Mouse (Mus musculus) hindbrain, embryonic 14.5 days (tissue): ENCODE measurements around the gene Dact1. TPM values are rescaled to one million over a fixed set of nuclear protein-coding genes. Genes with fewer than 3 reads are reported as not detected.

Experiments used
- ATAC-seq: fragments of 200-750 bp; cut with Nextera tagmentation; 2 replicates; pipeline ENCODE4 v1.8.0; 2017; ENCODE audit warnings: moderate number of reproducible peaks, mild to moderate bottlenecking, moderate TSS enrichment, moderate library complexity; ENCODE audit not compliant: low FRiP score
- DNase-seq: peaks from one replicate; pipeline ENCODE4 v3.0.0-alpha.2; 2015; ENCODE audit warnings: low spot score
- H3K27ac ChIP-seq: fragments of 300-500 bp; sonication (generic); 2 replicates; pipeline ENCODE4 v1.5.1; 2014; ENCODE audit warnings: mild to moderate bottlenecking, moderate library complexity
- H3K27me3 ChIP-seq: fragments of 300-500 bp; sonication (generic); 2 replicates; pipeline ENCODE4 v1.6.1; 2014; ENCODE audit warnings: mild to moderate bottlenecking, low read length, mixed read lengths; ENCODE audit not compliant: control insufficient read depth, insufficient read depth
- H3K36me3 ChIP-seq: fragments of 300-500 bp; sonication (generic); replicated peaks from 2 replicates; pipeline ENCODE4 v1.6.1; 2014; ENCODE audit not compliant: control insufficient read depth, insufficient read depth
- H3K4me1 ChIP-seq: fragments of 300-500 bp; sonication (generic); replicated peaks from 2 replicates; pipeline ENCODE4 v1.6.1; 2014; ENCODE audit warnings: antibody characterized with exemption, low read length, mixed read lengths; ENCODE audit not compliant: control insufficient read depth, insufficient read depth
- H3K4me2 ChIP-seq: fragments of 300-500 bp; sonication (generic); replicated peaks from 2 replicates; pipeline ENCODE4 v1.6.1; 2014; ENCODE audit warnings: mild to moderate bottlenecking, moderate library complexity
- H3K4me3 ChIP-seq: fragments of 300-500 bp; sonication (generic); replicated peaks from 2 replicates; pipeline ENCODE4 v1.5.1; 2014; ENCODE audit warnings: mild to moderate bottlenecking, low read length
- H3K9ac ChIP-seq: fragments of 300-500 bp; sonication (generic); 2 replicates; pipeline ENCODE4 v1.6.1; 2014
- H3K9me3 ChIP-seq: fragments of 300-500 bp; sonication (generic); 2 replicates; pipeline ENCODE4 v1.6.1; 2016; ENCODE audit warnings: low read length; ENCODE audit not compliant: control insufficient read depth
- WGBS: fragments of 180-500 bp; shearing (Covaris S2); extraction: QIAGEN DNeasy Blood & Tissue Kit; methylation state at CpG from one replicate; pipeline ENCODE4 v1.1.7; 2014; 5-methylcytosine and 5-hydroxymethylcytosine counted together
- polyA plus RNA-seq: library from polyadenylated mRNA; unstranded; fragments of >200 nt; fragmentation: Nextera tagmentation; extraction: Ambion mirVana; gene quantifications from 2 replicates; pipeline ENCODE4 v1.2.1, GENCODE M21; 2014

Dact1 gene
- polyA plus RNA-seq, 1 experiment from 2014 or later: 29.8 TPM

GRCm38 (mm10) chr12:71290460-71290859, 19.2 kb upstream of the Dact1 start:
- H3K36me3 ChIP-seq: no peaks in the 10 kb centered on the region

GRCm38 (mm10) chr12:71293960-71294942, 15.4 kb upstream of the Dact1 start:
- Histone ChIP-seq H3K36me3 (no peaks in the 10 kb centered on the region), H3K9me3 (no peaks in the 10 kb centered on the region), H3K9ac (no peak overlapping the region), H3K27me3 (no peaks in the 10 kb centered on the region), H3K4me3 (peak overlapping the region; percentile 14), H3K4me1 (peaks cover 9% of the 10 kb centered on the region), H3K27ac (no peak overlapping the region), H3K4me2 (peak overlapping the region; percentile 43)
- WGBS: 9% methylated on average over 22 of the region's 22 CpGs
- no peak for ATAC-seq
- DNase-seq: no peak

More at GRCm38 (mm10) chr12:71290460-71290859, 19.2 kb upstream of the Dact1 start:
- no peaks in the 10 kb centered on the region for H3K27me3 ChIP-seq
- peaks cover 9% of the 10 kb centered on the region for H3K4me1 ChIP-seq
- no peaks in the 10 kb centered on the region for H3K9me3 ChIP-seq
- no peak overlapping the region for H3K27ac ChIP-seq
- DNase-seq (no peak), ATAC-seq (peak; percentile 34; the same call in 1 of the 2 replicates)
- 46% methylated on average over 2 of the region's 2 CpGs for WGBS
- H3K4me2 ChIP-seq: no peak overlapping the region
- H3K9ac ChIP-seq: no peak overlapping the region
- H3K4me3 ChIP-seq: no peak overlapping the region

GRCm38 (mm10) chr12:71296849-71297535, 12.7 kb upstream of the Dact1 start:
- H3K27me3 ChIP-seq: no peaks in the 10 kb centered on the region
- WGBS: 44% methylated on average over 8 of the region's 8 CpGs
- no peak overlapping the region for H3K4me3 ChIP-seq
- ATAC-seq (no peak), DNase-seq (no peak)
- no peak overlapping the region for H3K4me2 ChIP-seq
- H3K9me3 ChIP-seq: no peaks in the 10 kb centered on the region
- H3K27ac ChIP-seq: no peak overlapping the region
- H3K36me3 ChIP-seq: no peaks in the 10 kb centered on the region
- H3K4me1 ChIP-seq: peaks cover 9% of the 10 kb centered on the region
- no peak overlapping the region for H3K9ac ChIP-seq

GRCm38 (mm10) chr12:71310068-71310931, 616 bp downstream of the Dact1 start:
- Histone ChIP-seq H3K9me3 (no peaks in the 10 kb centered on the region), H3K36me3 (peaks cover 27% of the 10 kb centered on the region), H3K9ac (peak overlapping the region; percentile 96), H3K27ac (peak overlapping the region; percentile 93), H3K27me3 (no peaks in the 10 kb centered on the region), H3K4me2 (peak overlapping the region; percentile 52), H3K4me1 (0 out of 2 replicates have a peak, but pooled peaks cover 7% of the 10 kb centered on the region), H3K4me3 (peak overlapping the region; percentile 97)
- WGBS: under 1% methylated on average over 53 of the region's 56 CpGs
- ATAC-seq: peak; percentile 73; the same call in 1 of the 2 replicates
- DNase-seq: peak; percentile 60

- peak overlapping the region; percentile 93 for H3K27ac ChIP-seq
- peaks cover 37% of the 10 kb centered on the region for H3K36me3 ChIP-seq
- no peaks in the 10 kb centered on the region for H3K27me3 ChIP-seq
- peak; percentile 77 for DNase-seq
- 0 out of 2 replicates have a peak, but pooled peaks cover 7% of the 10 kb centered on the region for H3K4me1 ChIP-seq
- WGBS: 21% methylated on average over 13 of the region's 13 CpGs
- peak overlapping the region; percentile 96 for H3K9ac ChIP-seq
- peak overlapping the region; percentile 52 for H3K4me2 ChIP-seq
- no peaks in the 10 kb centered on the region for H3K9me3 ChIP-seq
- peak overlapping the region; percentile 97 for H3K4me3 ChIP-seq
- no peak for ATAC-seq
These were observed 1.7 kb downstream of the Dact1 start for GRCm38 (mm10) chr12:71311237-71311887.

GRCm38 (mm10) chr12:71318239-71318638, 8.6 kb downstream of the Dact1 start:
- Histone ChIP-seq H3K36me3 (peaks cover 66% of the 10 kb centered on the region), H3K27me3 (no peaks in the 10 kb centered on the region), H3K9me3 (peaks cover 15% of the 10 kb centered on the region; the same call in 1 of the 2 replicates), H3K4me1 (no peaks in the 10 kb centered on the region), H3K4me2 (no peak overlapping the region), H3K27ac (no peak overlapping the region), H3K9ac (no peak overlapping the region), H3K4me3 (no peak overlapping the region)
- 89% methylated on average over 40 of the region's 40 CpGs for WGBS
- ATAC-seq (no peak), DNase-seq (no peak)

- no peaks in the 10 kb centered on the region for H3K27me3 ChIP-seq
- no peaks in the 10 kb centered on the region for H3K4me1 ChIP-seq
- peaks cover 15% of the 10 kb centered on the region; the same call in 1 of the 2 replicates for H3K9me3 ChIP-seq
- 94% methylated on average over 4 of the region's 4 CpGs for WGBS
- H3K36me3 ChIP-seq: peaks cover 54% of the 10 kb centered on the region
- ATAC-seq (no peak), DNase-seq (no peak)
- H3K4me3 ChIP-seq: no peak overlapping the region
- no peak overlapping the region for H3K4me2 ChIP-seq
- no peak overlapping the region for H3K9ac ChIP-seq
- H3K27ac ChIP-seq: no peak overlapping the region
These were observed 9.9 kb downstream of the Dact1 start for GRCm38 (mm10) chr12:71319536-71319935.

GRCm38 (mm10) chr12:71332646-71333045, 23.0 kb downstream of the Dact1 start:
- peaks cover 6% of the 10 kb centered on the region for H3K4me1 ChIP-seq
- WGBS: 77% methylated on average over 3 of the region's 3 CpGs
- H3K4me3 ChIP-seq: no peak overlapping the region
- DNase-seq (no peak), ATAC-seq (no peak)
- H3K9ac ChIP-seq: no peak overlapping the region
- H3K4me2 ChIP-seq: no peak overlapping the region
- H3K27ac ChIP-seq: no peak overlapping the region
- H3K36me3 ChIP-seq: no peaks in the 10 kb centered on the region
- H3K9me3 ChIP-seq: no peaks in the 10 kb centered on the region
- no peaks in the 10 kb centered on the region for H3K27me3 ChIP-seq
